Mouse (Mus musculus) ES-E14 (cell line): ENCODE data around the gene Olfr1. TPM values are rescaled to one million over a fixed set of nuclear protein-coding genes. Genes with fewer than 3 reads are reported as not detected.
A peak's percentile ranks its signal among the peaks of the same experiment; 100 is the strongest.

Source experiments
- DNase-seq: peaks from one replicate; pipeline ENCODE4 v3.0.0-alpha.2; 2013; ENCODE audit warnings: low read depth, low spot score
- H3K27ac ChIP-seq: 2 replicates; pipeline ENCODE4 v1.5.1; 2012; ENCODE audit warnings: low read depth, mild to moderate bottlenecking, low read length, moderate library complexity, mixed read lengths; ENCODE audit not compliant: poor library complexity, insufficient read depth, severe bottlenecking
- H3K36me3 ChIP-seq: 2 replicates; pipeline ENCODE4 v1.6.1; 2012; ENCODE audit warnings: mild to moderate bottlenecking, low read length, moderate library complexity, mixed read lengths; ENCODE audit not compliant: control insufficient read depth, poor library complexity, insufficient read depth, severe bottlenecking
- H3K4me1 ChIP-seq, 2 experiments: fragments of 150-350 bp in 1 of 2; sonication (generic) in 1 of 2; 2 replicates each; pipeline ENCODE4 v1.6.1; 2012; ENCODE audit warnings: low read length in 2 of 2, mild to moderate bottlenecking in 1 of 2, mixed read lengths in 1 of 2; ENCODE audit not compliant: control insufficient read depth in 2 of 2, insufficient read depth in 2 of 2, poor library complexity in 1 of 2
- H3K4me3 ChIP-seq, 2 experiments: fragments of 150-350 bp in 1 of 2; sonication (generic) in 1 of 2; 2 replicates each; pipeline ENCODE4 v1.5.1; 2012; ENCODE audit warnings: low read length in 2 of 2, low read depth in 1 of 2, mild to moderate bottlenecking in 1 of 2, mixed read lengths in 1 of 2; ENCODE audit not compliant: insufficient read depth in 1 of 2, poor library complexity in 1 of 2, severe bottlenecking in 1 of 2
- H3K9ac ChIP-seq: 2 replicates; pipeline ENCODE4 v1.6.1; 2012; ENCODE audit warnings: low read depth, mild to moderate bottlenecking, low read length, mixed read lengths; ENCODE audit not compliant: poor library complexity, insufficient read depth, severe bottlenecking
- H3K9me3 ChIP-seq: fragments of 150-350 bp; sonication (generic); 2 replicates; pipeline ENCODE4 v1.6.1; 2012; ENCODE audit warnings: low read depth, mild to moderate bottlenecking, low read length; ENCODE audit not compliant: control insufficient read depth, insufficient read depth
- CHD2 ChIP-seq: IDR thresholded peaks from 2 replicates; pipeline ENCODE4 v1.6.1; 2014; ENCODE audit warnings: mild to moderate bottlenecking, low read depth, low read length, inconsistent platforms
- HCFC1 ChIP-seq: IDR thresholded peaks from 2 replicates; pipeline ENCODE4 v1.6.1; 2012; ENCODE audit warnings: low read length, inconsistent platforms, borderline replicate concordance; ENCODE audit not compliant: insufficient read depth
- MAFK ChIP-seq: IDR thresholded peaks from 2 replicates; pipeline ENCODE4 v1.6.1; 2014; ENCODE audit warnings: mild to moderate bottlenecking, low read depth, low read length, inconsistent platforms; ENCODE audit not compliant: insufficient read depth
- ZC3H11A ChIP-seq: IDR thresholded peaks from 2 replicates; pipeline ENCODE4 v1.6.1; 2012; ENCODE audit warnings: low read depth, mild to moderate bottlenecking, inconsistent platforms, low read length, borderline replicate concordance
- ZNF384 ChIP-seq: IDR thresholded peaks from 2 replicates; pipeline ENCODE4 v1.6.1; 2012; ENCODE audit warnings: low read depth, low read length, inconsistent platforms
- in situ Hi-C, 2 experiments: fragments of 600-800 bp; cut with MboI; formaldehyde crosslinking; loops; one replicate each; pipeline ENCODE4 v1.15.1; 2025; ENCODE audit warnings: low sequenced_read_pairs in 2 of 2, inconsistent platforms in 1 of 2; ENCODE audit not compliant: unreplicated experiment in 2 of 2
- total RNA-seq: library from RNA; depleted of rRNA; stranded (reverse); fragments of 300-350 nt; gene quantifications from 2 replicates; pipeline ENCODE4 v1.2.3, GENCODE M21; 2012; rRNA removed

Olfr1 gene
- total RNA-seq, result not detected in 2 replicates

- H3K4me3 ChIP-seq, result no peak within 1 kb of the TSS
- H3K36me3 ChIP-seq, result no peaks in the 10 kb centered on the region
- in situ Hi-C loops, result no loop called here
- no peak within 1 kb of the TSS for H3K27ac ChIP-seq
- no peak for TF ChIP-seq CHD2
- H3K9me3 ChIP-seq, result no peaks in the 10 kb centered on the region
- H3K4me1 ChIP-seq, result no peaks in the 10 kb centered on the region
- no peak within 1 kb of the TSS for H3K9ac ChIP-seq
- DNase-seq, result no peak
Observed at GRCm38 (mm10) chr11:73399514-73399913, at the start of gene Olfr1. Olfr1 (minus strand) TSS chr11:73399614.

- in situ Hi-C loops, result no loop called here
- H3K36me3 ChIP-seq, result no peaks in the 10 kb centered on the region
- DNase-seq, result no peak
- H3K4me1 ChIP-seq, result no peaks in the 10 kb centered on the region
- no peak within 1 kb of the TSS for H3K9ac ChIP-seq
- no peak for TF ChIP-seq ZC3H11A
- TF ChIP-seq ZNF384, result no peak
- no peak for TF ChIP-seq HCFC1
- TF ChIP-seq MAFK, result no peak
- no peak for TF ChIP-seq CHD2
- H3K27ac ChIP-seq, result no peak within 1 kb of the TSS
- no peaks in the 10 kb centered on the region for H3K9me3 ChIP-seq
- H3K4me3 ChIP-seq, result no peak within 1 kb of the TSS
Observed at GRCm38 (mm10) chr11:73428377-73428776, 29.0 kb upstream of the Olfr1 start, which contains the start of gene Olfr378. Olfr378 (minus strand) TSS chr11:73428477.

- Histone ChIP-seq H3K9ac (no peak overlapping the region), H3K9me3 (no peaks in the 10 kb centered on the region), H3K36me3 (no peaks in the 10 kb centered on the region), H3K27ac (no peak overlapping the region), H3K4me3 (no peak overlapping the region), H3K4me1 (no peaks in the 10 kb centered on the region)
- DNase-seq, result peak; percentile 4
- in situ Hi-C loops, result no loop called here
- TF ChIP-seq ZNF384 (no peak), ZC3H11A (no peak), HCFC1 (no peak)
Observed at GRCm38 (mm10) chr11:73395374-73395773, 4.0 kb downstream of the Olfr1 start.

- H3K9me3 ChIP-seq, result no peaks in the 10 kb centered on the region
- in situ Hi-C loops, result no loop called here
- DNase-seq, result no peak
- no peaks in the 10 kb centered on the region for H3K4me1 ChIP-seq
- H3K27ac ChIP-seq, result no peak within 1 kb of the TSS
- H3K36me3 ChIP-seq, result no peaks in the 10 kb centered on the region
- TF ChIP-seq HCFC1, result no peak
- TF ChIP-seq CHD2, result no peak
- TF ChIP-seq MAFK, result no peak
- TF ChIP-seq ZNF384, result no peak
- TF ChIP-seq ZC3H11A, result no peak
- no peak within 1 kb of the TSS for H3K9ac ChIP-seq
- H3K4me3 ChIP-seq, result no peak within 1 kb of the TSS
Observed at GRCm38 (mm10) chr11:73370946-73371345, 28.5 kb downstream of the Olfr1 start, which contains the start of gene Olfr376. Olfr376 (plus strand) TSS chr11:73371246.

- Histone ChIP-seq H3K9me3 (no peaks in the 10 kb centered on the region), H3K4me1 (no peaks in the 10 kb centered on the region), H3K36me3 (no peaks in the 10 kb centered on the region), H3K27ac (no peak within 1 kb of the TSS), H3K4me3 (no peak within 1 kb of the TSS), H3K9ac (no peak within 1 kb of the TSS)
- in situ Hi-C loops, result no loop called here
- no peak for DNase-seq
- TF ChIP-seq MAFK (no peak), ZNF384 (no peak), ZC3H11A (no peak), HCFC1 (no peak), CHD2 (no peak)
Observed at GRCm38 (mm10) chr11:73350483-73350882, 48.9 kb downstream of the Olfr1 start, which contains the start of gene Olfr20. Olfr20 (plus strand) TSS chr11:73350783.

Other genes starting within 250 kb of the Olfr1 start
- 1.7 and 1.9 TPM in 2 replicates for gene P2rx5, start 239.2 kb downstream of the Olfr1 start, total RNA-seq
- 80.7 and 95.4 TPM in 2 replicates for gene Emc6, start 222.6 kb downstream of the Olfr1 start, total RNA-seq
- gene Tax1bp3, start 222.5 kb downstream of the Olfr1 start, total RNA-seq, result 18.4 and 55.0 TPM in 2 replicates
- 15.8 and 22.1 TPM in 2 replicates for gene Ctns, start 200.6 kb downstream of the Olfr1 start, total RNA-seq
- gene Shpk, start 200.2 kb downstream of the Olfr1 start, total RNA-seq, result 1.3 and 2.3 TPM in 2 replicates
- 0.16 and 0.22 TPM in 2 replicates for gene Trpv1, start 165.3 kb downstream of the Olfr1 start, total RNA-seq
- gene Trpv3, start 132.2 kb downstream of the Olfr1 start, total RNA-seq, result 0.16 and 0.54 TPM in 2 replicates
- gene Aspa, start 70.0 kb downstream of the Olfr1 start, total RNA-seq, result 2.2 and 4.1 TPM in 2 replicates
- gene Gm49340, start 69.9 kb downstream of the Olfr1 start, total RNA-seq, result 0.13 TPM in 1 of 2 replicates, not detected in the other
- 0.74 and 3.3 TPM in 2 replicates for gene Spata22, start 69.9 kb downstream of the Olfr1 start, total RNA-seq
- 0.31 TPM in 1 of 2 replicates, not detected in the other for gene Olfr20, start 48.8 kb downstream of the Olfr1 start, total RNA-seq
- gene Olfr376, start 28.4 kb downstream of the Olfr1 start, total RNA-seq, result 1.1 and 1.6 TPM in 2 replicates
- not detected in 2 replicates for gene Olfr378, start 28.9 kb upstream of the Olfr1 start, total RNA-seq
- not detected in 2 replicates for gene Olfr380, start 57.9 kb upstream of the Olfr1 start, total RNA-seq
- gene Olfr381, start 92.0 kb upstream of the Olfr1 start, total RNA-seq, result not detected in 2 replicates
- gene Olfr382, start 117.6 kb upstream of the Olfr1 start, total RNA-seq, result not detected in 2 replicates
- not detected in 2 replicates for gene Olfr385, start 193.4 kb upstream of the Olfr1 start, total RNA-seq
- gene Olfr384, start 199.0 kb upstream of the Olfr1 start, total RNA-seq, result not detected in 2 replicates